Mouse (Mus musculus) forebrain, embryonic 13.5 days (tissue): ENCODE data around the gene Gm5414. TPM values are rescaled to one million over a fixed set of nuclear protein-coding genes. Genes with fewer than 3 reads are reported as not detected.

Experiments used
- ATAC-seq: fragments of 200-750 bp; cut with Nextera tagmentation; 2 replicates; pipeline ENCODE4 v1.8.0; 2017
- H3K27ac ChIP-seq: fragments of 300-500 bp; sonication (generic); 2 replicates; pipeline ENCODE4 v1.5.1; 2015; ENCODE audit warnings: inconsistent platforms, mild to moderate bottlenecking, moderate library complexity
- H3K27me3 ChIP-seq: fragments of 300-500 bp; sonication (generic); 2 replicates; pipeline ENCODE4 v1.6.1; 2015; ENCODE audit warnings: mild to moderate bottlenecking, inconsistent platforms
- H3K36me3 ChIP-seq: fragments of 300-500 bp; sonication (generic); 2 replicates; pipeline ENCODE4 v1.6.1; 2015; ENCODE audit warnings: mild to moderate bottlenecking, inconsistent platforms; ENCODE audit not compliant: poor library complexity, severe bottlenecking
- H3K4me1 ChIP-seq: fragments of 300-500 bp; sonication (generic); 2 replicates; pipeline ENCODE4 v1.6.1; 2015; ENCODE audit warnings: inconsistent platforms
- H3K4me2 ChIP-seq: fragments of 300-500 bp; sonication (generic); 2 replicates; pipeline ENCODE4 v1.6.1; 2015; ENCODE audit warnings: inconsistent platforms, mild to moderate bottlenecking, moderate library complexity
- H3K4me3 ChIP-seq: fragments of 300-500 bp; sonication (generic); 2 replicates; pipeline ENCODE4 v1.5.1; 2015; ENCODE audit warnings: mild to moderate bottlenecking, inconsistent platforms
- H3K9ac ChIP-seq: fragments of 300-500 bp; sonication (generic); 2 replicates; pipeline ENCODE4 v1.6.1; 2015; ENCODE audit warnings: mild to moderate bottlenecking, inconsistent platforms
- H3K9me3 ChIP-seq: fragments of 300-500 bp; sonication (generic); replicated peaks from 2 replicates; pipeline ENCODE4 v1.6.1; 2016; ENCODE audit warnings: inconsistent platforms
- WGBS: fragments of 180-500 bp; shearing (Covaris S2); methylation state at CpG from one replicate; pipeline ENCODE4 v1.1.7; 2015; 5-methylcytosine and 5-hydroxymethylcytosine counted together
- polyA plus RNA-seq: library from polyadenylated mRNA; unstranded; fragments of >200 nt; fragmentation: Nextera tagmentation; extraction: Ambion mirVana; gene quantifications from 2 replicates; pipeline ENCODE4 v1.2.1, GENCODE M21; 2015

The Gm5414 gene
- not detected in 2 replicates for polyA plus RNA-seq

DNA sequence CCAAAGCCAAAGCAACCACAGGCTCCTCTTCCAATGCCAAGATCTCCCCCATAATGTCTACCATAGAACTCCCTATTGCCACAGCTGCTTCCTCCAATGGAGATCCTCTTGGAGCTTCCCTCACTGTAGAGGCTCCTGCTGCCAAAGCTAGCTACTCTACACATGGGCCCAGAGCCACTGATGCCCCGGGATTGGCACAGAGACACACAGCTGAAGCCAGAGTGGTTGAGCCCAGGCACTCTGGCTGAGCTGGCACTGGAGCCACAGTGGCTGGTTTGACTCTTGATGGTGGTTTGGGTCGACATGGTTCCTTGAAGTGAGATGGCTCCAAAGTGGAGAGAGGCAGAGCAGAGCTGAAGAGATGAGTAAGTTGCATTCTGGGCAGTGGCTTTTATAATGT, at the start of gene Gm5414:
Gm5414 (minus strand) TSS at position 305 of the 400 bp plus-strand sequence.
- no peak within 1 kb of the TSS for H3K4me3 ChIP-seq
- H3K27me3 ChIP-seq: no peaks in the 10 kb centered on the region
- 70% methylated on average over 2 of the region's 2 CpGs for WGBS
- no peak within 1 kb of the TSS for H3K4me2 ChIP-seq
- no peaks in the 10 kb centered on the region for H3K4me1 ChIP-seq
- no peak within 1 kb of the TSS for H3K9ac ChIP-seq
- no peaks in the 10 kb centered on the region for H3K36me3 ChIP-seq
- no peak within 1 kb of the TSS for H3K27ac ChIP-seq
- no peak for ATAC-seq
- no peaks in the 10 kb centered on the region for H3K9me3 ChIP-seq

DNA sequence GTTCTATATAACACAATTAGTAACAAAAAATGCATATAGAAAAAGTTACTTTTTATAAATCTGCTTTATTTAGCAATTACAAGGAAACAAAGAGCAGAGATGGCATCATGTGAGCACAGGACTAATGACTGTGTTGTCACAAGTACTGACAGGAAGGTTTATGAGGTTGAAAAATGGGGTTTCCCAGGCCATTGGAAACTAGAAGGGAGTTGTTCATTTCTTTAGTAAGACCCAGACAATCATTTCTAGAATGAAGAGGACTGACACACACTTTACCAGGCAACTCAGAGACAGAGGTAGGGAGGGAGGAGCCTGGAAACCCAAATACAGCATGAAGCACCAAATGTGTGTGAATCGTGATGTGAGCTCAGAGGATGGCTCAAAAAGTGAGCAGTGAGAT, 48.0 kb upstream of the Gm5414 start:
- Histone ChIP-seq H3K4me2 (no peak overlapping the region), H3K27me3 (no peaks in the 10 kb centered on the region), H3K27ac (no peak overlapping the region), H3K9me3 (no peaks in the 10 kb centered on the region), H3K4me1 (no peaks in the 10 kb centered on the region), H3K9ac (no peak overlapping the region), H3K36me3 (no peaks in the 10 kb centered on the region), H3K4me3 (no peak overlapping the region)
- no peak for ATAC-seq
- WGBS: 88% methylated on average over 1 of the region's 1 CpGs

DNA sequence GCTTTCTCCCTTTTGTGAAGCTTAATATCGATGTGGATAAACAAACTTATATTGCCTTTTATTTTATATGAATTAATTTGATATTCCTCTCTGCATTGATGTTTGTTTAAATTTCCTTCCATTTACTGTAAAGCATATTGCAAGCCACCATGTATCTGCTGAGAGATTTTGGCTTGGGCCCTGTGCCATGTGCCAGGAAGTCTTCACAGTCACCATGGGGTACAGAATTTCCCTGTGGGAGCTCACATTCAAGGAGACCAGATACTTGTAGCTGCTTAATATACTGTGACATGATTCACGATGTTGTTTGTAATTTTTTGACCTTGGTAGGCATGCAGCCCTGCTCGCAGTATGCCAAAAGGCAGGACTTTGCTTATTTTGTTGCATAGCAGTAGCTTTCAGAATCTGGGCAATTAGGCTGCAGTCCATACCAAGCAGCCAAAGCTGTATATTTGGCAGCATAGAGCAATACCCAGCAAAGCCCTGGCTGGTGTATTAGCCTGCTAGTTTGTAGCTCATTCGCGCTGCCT, 24.8 kb upstream of the Gm5414 start:
- Histone ChIP-seq H3K4me2 (no peak overlapping the region), H3K9ac (no peak overlapping the region), H3K4me3 (no peak overlapping the region), H3K27me3 (no peaks in the 10 kb centered on the region), H3K36me3 (no peaks in the 10 kb centered on the region), H3K4me1 (no peaks in the 10 kb centered on the region), H3K27ac (no peak overlapping the region), H3K9me3 (no peaks in the 10 kb centered on the region)
- 88% methylated on average over 5 of the region's 5 CpGs for WGBS
- ATAC-seq: no peak

DNA sequence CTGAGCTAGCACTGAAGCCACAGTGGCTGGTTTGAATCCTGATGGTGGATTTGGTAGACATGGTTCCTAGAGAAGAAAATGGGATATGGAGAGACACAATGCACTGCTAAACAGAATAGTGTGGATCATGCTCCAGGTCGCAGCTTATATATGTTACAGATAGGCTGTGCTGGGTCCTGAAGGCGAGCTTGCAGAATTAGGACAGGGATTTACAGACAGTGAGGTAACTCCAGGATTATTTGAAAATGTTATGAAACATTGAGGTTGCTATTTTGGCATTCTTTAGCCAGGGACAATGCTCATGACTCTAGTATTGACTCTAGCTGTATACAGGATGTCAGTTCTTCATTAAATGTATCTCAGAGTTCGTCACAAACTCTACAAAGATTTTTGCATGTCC, 19.3 kb upstream of the Gm5414 start, which contains the start of gene Gm5478:
Gm5478 (minus strand) TSS at position 101 of the 400 bp plus-strand sequence.
- ATAC-seq: no peak

DNA sequence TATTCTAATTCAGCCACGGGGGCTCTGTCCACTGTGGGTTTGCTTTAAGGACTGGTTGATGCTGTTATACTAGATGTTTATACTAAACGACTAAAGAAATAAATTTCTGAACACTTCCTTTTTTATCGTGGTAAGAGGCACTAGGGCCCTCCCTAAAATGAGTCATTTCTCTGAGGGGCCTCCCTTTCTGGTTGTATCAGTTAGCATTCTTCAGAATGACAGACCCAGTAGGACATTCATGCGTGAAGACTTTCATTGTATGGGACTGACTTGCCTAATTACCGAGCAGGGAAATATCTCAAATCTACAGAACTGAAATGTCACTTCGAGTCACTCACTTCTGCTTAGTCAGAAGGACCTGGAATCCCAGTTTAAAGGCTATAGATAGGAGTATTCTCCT, 28.9 kb downstream of the Gm5414 start:
- ATAC-seq: no peak
- no peak overlapping the region for H3K4me3 ChIP-seq
- H3K4me1 ChIP-seq: no peaks in the 10 kb centered on the region
- H3K9ac ChIP-seq: no peak overlapping the region
- H3K27me3 ChIP-seq: no peaks in the 10 kb centered on the region
- H3K9me3 ChIP-seq: peaks cover 3% of the 10 kb centered on the region; the same call in 1 of the 2 replicates
- H3K27ac ChIP-seq: no peak overlapping the region
- no peak overlapping the region for H3K4me2 ChIP-seq
- no peaks in the 10 kb centered on the region for H3K36me3 ChIP-seq
- 68% methylated on average over 6 of the region's 6 CpGs for WGBS

More for the DNA sequence above, 19.3 kb upstream of the Gm5414 start, which contains the start of gene Gm5478:
- Histone ChIP-seq H3K4me2 (no peak within 1 kb of the TSS), H3K27ac (no peak within 1 kb of the TSS), H3K4me1 (no peaks in the 10 kb centered on the region), H3K27me3 (no peaks in the 10 kb centered on the region), H3K9me3 (no peaks in the 10 kb centered on the region), H3K36me3 (no peaks in the 10 kb centered on the region), H3K9ac (no peak within 1 kb of the TSS), H3K4me3 (no peak within 1 kb of the TSS)
- WGBS: 70% methylated on average over 3 of the region's 3 CpGs

DNA sequence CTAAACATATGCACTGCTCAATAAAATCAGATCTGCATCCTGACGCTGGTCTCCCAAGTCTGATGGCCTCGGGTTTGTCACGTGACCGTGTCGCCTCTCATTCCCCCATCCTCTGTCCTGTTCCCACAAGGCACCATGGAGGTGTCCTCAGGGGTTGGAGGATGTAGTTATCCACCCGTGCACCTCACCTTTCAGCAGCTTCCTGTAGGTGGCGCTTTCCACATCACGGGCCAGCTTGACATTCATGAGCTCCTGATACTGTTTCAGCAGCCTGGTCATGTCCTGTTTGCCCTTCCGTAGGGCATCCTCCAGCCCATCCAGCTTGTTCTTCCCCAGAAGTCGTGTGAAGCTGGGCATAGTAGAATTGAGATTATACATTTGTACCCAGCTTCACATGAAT, 39.8 kb downstream of the Gm5414 start:
- no peaks in the 10 kb centered on the region for H3K27me3 ChIP-seq

DNA sequence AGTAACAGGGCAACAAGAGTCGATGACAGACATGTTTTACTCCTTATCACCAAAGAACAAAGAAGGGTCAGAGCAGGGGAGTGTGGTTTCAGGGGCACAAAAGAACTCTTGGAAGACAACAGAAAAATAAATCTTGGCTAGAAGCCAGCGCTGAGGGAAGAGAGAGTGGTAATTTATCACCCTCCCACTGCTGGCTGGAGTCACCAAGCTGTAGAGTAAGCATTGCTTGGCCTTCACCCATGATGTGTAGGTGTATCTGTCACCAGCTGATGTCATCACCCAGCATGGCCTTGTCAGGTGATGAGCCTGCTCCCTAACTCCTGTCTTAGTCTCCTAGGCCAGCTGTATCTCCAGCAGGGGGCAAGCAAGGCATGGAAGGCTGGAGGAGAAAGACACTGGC, 43.5 kb downstream of the Gm5414 start:
- H3K27me3 ChIP-seq: no peaks in the 10 kb centered on the region
- H3K9ac ChIP-seq: no peak overlapping the region
- H3K36me3 ChIP-seq: no peaks in the 10 kb centered on the region
- WGBS: 57% methylated on average over 2 of the region's 2 CpGs
- ATAC-seq: no peak
- H3K4me1 ChIP-seq: no peaks in the 10 kb centered on the region
- H3K27ac ChIP-seq: no peak overlapping the region
- H3K4me2 ChIP-seq: no peak overlapping the region
- H3K9me3 ChIP-seq: no peaks in the 10 kb centered on the region
- H3K4me3 ChIP-seq: no peak overlapping the region

More for the DNA sequence above, 39.8 kb downstream of the Gm5414 start:
- Histone ChIP-seq H3K9ac (no peak overlapping the region), H3K27ac (no peak overlapping the region), H3K9me3 (no peaks in the 10 kb centered on the region), H3K4me1 (no peaks in the 10 kb centered on the region), H3K4me3 (no peak overlapping the region), H3K36me3 (no peaks in the 10 kb centered on the region), H3K4me2 (no peak overlapping the region)
- ATAC-seq: no peak
- 85% methylated on average over 10 of the region's 10 CpGs for WGBS

DNA sequence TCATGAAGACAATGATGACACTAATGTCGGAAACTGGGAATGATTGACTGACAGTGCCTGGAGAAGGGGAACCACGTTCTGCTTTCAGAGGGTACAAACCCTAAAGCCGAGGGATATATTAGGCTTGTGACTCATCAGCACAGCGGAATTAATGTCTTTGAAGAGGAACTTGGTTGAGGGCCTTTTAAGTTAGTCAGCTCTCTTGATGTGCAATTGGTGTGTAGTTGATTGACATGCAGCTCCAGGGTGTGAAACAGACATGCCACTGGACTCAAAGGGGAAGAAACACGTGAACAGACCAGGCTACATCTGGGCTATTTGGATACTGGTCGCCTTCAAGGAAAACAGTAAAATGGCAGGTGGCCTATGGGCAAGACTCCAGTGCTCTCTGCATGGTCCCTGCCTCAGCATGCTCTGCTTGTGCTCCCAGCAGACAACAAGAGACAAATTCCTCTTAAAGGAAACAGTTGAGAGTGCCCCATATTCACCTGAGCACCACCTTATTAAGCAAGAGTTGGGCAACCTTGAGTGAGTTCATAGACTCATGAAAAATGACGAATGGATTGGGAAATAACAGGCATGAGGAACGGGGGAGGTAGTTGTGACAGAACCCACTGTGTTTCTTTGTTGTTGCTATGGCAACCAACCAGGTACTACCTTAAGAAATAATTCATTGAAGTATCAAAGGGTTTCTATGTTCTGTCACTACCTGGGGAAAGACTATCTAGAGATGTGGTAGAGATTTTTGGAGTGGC, 44.6 kb downstream of the Gm5414 start:
- WGBS: 83% methylated on average over 8 of the region's 8 CpGs
- no peaks in the 10 kb centered on the region for H3K27me3 ChIP-seq
- no peak for ATAC-seq
- H3K9me3 ChIP-seq: no peaks in the 10 kb centered on the region
- H3K27ac ChIP-seq: no peak overlapping the region
- H3K4me3 ChIP-seq: no peak overlapping the region
- H3K4me2 ChIP-seq: no peak overlapping the region
- H3K4me1 ChIP-seq: no peaks in the 10 kb centered on the region
- H3K9ac ChIP-seq: no peak overlapping the region
- H3K36me3 ChIP-seq: no peaks in the 10 kb centered on the region

DNA sequence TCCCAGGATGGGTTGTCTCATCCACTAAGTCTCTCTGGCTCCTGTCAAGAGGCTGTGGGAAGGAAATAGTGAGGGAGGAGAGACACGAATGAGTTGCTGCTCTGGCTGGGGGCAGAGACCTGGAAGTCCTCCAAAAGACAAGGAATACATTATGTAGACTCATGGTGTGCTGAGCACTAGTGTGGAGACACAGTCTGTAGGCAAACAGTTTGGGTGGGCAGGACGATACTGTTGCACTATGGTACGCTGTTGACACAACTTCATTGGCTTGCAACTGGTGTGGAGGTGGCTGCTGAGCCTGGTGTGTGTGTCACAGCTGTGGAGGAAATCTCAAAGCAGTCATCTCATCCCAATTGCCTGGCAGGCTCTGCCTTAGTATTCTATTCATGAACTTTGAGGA, 46.3 kb downstream of the Gm5414 start:
- WGBS: 82% methylated on average over 3 of the region's 3 CpGs
- no peaks in the 10 kb centered on the region for H3K4me1 ChIP-seq
- no peak for ATAC-seq
- H3K9me3 ChIP-seq: no peaks in the 10 kb centered on the region
- no peaks in the 10 kb centered on the region for H3K36me3 ChIP-seq
- H3K27me3 ChIP-seq: no peaks in the 10 kb centered on the region
- no peak overlapping the region for H3K9ac ChIP-seq
- no peak overlapping the region for H3K4me3 ChIP-seq
- no peak overlapping the region for H3K27ac ChIP-seq
- no peak overlapping the region for H3K4me2 ChIP-seq

DNA sequence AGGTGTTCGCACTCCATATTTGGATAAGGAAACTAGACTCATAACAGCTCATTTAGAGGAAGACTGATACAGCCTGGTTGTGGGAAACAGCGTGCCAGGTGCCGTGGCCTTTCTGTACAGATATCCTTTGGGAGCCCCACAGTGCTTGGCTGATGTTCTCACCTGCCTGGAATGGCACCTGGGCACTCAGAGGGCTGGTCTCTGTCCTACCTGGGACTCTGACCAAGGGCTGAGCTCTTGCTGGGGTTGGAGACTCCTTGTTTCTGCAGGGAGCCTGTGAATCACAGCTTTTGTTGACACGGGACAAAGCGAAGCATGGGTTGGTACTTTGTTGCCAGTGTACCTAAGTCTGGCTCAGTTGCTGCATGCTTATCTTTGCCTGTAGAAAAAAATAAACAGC, 52.5 kb downstream of the Gm5414 start:
- Histone ChIP-seq H3K9me3 (no peaks in the 10 kb centered on the region), H3K4me1 (no peaks in the 10 kb centered on the region), H3K4me3 (no peak overlapping the region), H3K9ac (no peak overlapping the region), H3K4me2 (no peak overlapping the region), H3K27ac (no peak overlapping the region), H3K36me3 (no peaks in the 10 kb centered on the region), H3K27me3 (no peaks in the 10 kb centered on the region)
- WGBS: 88% methylated on average over 5 of the region's 5 CpGs
- ATAC-seq: no peak
